12 mouse cellular contexts compared by ENCODE assay signal in the genomic region with DNA sequence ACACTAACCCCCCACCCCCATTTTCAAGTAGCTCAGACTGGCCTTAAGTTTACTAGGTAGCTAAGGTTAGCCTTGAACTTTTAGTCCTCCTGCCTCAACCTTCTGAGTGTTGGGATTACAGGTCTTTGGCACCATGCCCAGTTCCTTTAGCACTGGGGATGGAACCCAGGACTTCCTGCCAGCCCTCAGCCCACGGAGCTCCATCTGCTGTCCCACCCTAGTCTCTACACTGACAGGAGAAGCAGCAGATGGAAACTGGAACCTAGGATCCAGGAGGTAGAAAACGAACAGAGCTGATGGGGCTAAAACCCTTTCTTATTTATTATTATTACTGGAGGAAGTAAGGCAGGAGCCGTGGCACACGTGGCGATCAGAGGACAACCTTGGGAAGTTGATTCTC. TPM values are rescaled to one million over a fixed set of nuclear protein-coding genes. Genes with fewer than 3 reads are reported as not detected.
DNase-seq lines count a peak whose midpoint lies in the region; ATAC-seq lines count a peak whose summit lies in the region.
"Had no signal": no experiment of that assay in that cellular context is flagged by ENCODE, and none has a peak within 500 bp of the region (broad histone marks: within the 10 kb centered on the region; RNA-seq: fewer than 3 reads in every experiment).

No protein-coding gene starts in this region.

- peak; percentile 41 for ATAC-seq in erythroblast, adult 5-6 weeks (replicated peaks; ENCODE audit: low FRiP score, poor library complexity, severe bottlenecking)
- no peak for ATAC-seq in CD4-positive, CD25-positive, alpha-beta regulatory T cell, adult 4 months

- DNase-seq in retina, postnatal 1 day, result peak; percentile 26
- DNase-seq in retina, embryonic 14.5 days (ENCODE audit: low spot score), result no peak
- peak; percentile 17 to 24 for DNase-seq in layer of hippocampus, postnatal 10 days (ENCODE audit: low spot score in 2 of 2)
- peak; percentile 23 for DNase-seq in telencephalon, adult 2 months (ENCODE audit: low read depth, low spot score)
- no peak for DNase-seq in thymus, adult 18-20 months
- DNase-seq: adrenal gland, postnatal 10 days; cerebellum, adult 8-10 months; heart, postnatal 14 days; kidney, adult 9 months; kidney, postnatal 36 days had no signal

RNA-seq across cellular contexts. Expression of a gene that starts 48.6 kb away (rescaled TPM):
- 13.1 and 19.2 TPM in 2 replicates for total RNA-seq in erythroblast, adult 5-6 weeks (2015; ENCODE audit: low replicate concordance)
- total RNA-seq in erythroblast, adult 5-6 weeks (2017; ENCODE audit: low replicate concordance), result 17.0 and 25.6 TPM in 2 replicates
- total RNA-seq in layer of hippocampus, postnatal 10 days (2021), result 1 to 10 TPM; 8.6 to 8.9 TPM
- polyA plus RNA-seq in CD4-positive, CD25-positive, alpha-beta regulatory T cell, adult 4 months (2017; shearing (Covaris generic)), result under 1 TPM; 0.29 to 0.51 TPM

Comparison
In these comparisons a context has a peak if more than half of its experiments do, and no peak if none do; other contexts are left out.
1. DNase-seq: peak in retina, postnatal 1 day (single experiment), layer of hippocampus, postnatal 10 days (2 of 2) and telencephalon, adult 2 months (single experiment); none in retina, embryonic 14.5 days (single experiment) and thymus, adult 18-20 months (0 of 2).